Mouse (Mus musculus) v-Abl transformed pro-B cells (cell line): ENCODE measurements around the gene Mylip.

Experiments used
- in situ Hi-C, 2 experiments: fragments of 400-800 bp; cut with MboI; formaldehyde crosslinking; loops; one replicate each; pipeline ENCODE4 v1.15.1; 2025; ENCODE audit not compliant: unreplicated experiment in 2 of 2

The Mylip gene

GRCm38 (mm10) chr13:45390312-45390961 lies 895 bp downstream of the Mylip start:
- in situ Hi-C loops = loop anchor here (5.0 to 10.0 kb wide), 4 partner anchors 52 to 358 kb away; no protein-coding TSS in a partner anchor

GRCm38 (mm10) chr13:45390962-45391853 lies 1.7 kb downstream of the Mylip start:
- in situ Hi-C loops = loop anchor here (5.0 to 10.0 kb wide), 4 partner anchors 51 to 359 kb away; no protein-coding TSS in a partner anchor

GRCm38 (mm10) chr13:45391854-45392454 lies 2.4 kb downstream of the Mylip start:
- in situ Hi-C loops = loop anchor here (5.0 to 10.0 kb wide), 4 partner anchors 50 to 360 kb away; no protein-coding TSS in a partner anchor

DNA sequence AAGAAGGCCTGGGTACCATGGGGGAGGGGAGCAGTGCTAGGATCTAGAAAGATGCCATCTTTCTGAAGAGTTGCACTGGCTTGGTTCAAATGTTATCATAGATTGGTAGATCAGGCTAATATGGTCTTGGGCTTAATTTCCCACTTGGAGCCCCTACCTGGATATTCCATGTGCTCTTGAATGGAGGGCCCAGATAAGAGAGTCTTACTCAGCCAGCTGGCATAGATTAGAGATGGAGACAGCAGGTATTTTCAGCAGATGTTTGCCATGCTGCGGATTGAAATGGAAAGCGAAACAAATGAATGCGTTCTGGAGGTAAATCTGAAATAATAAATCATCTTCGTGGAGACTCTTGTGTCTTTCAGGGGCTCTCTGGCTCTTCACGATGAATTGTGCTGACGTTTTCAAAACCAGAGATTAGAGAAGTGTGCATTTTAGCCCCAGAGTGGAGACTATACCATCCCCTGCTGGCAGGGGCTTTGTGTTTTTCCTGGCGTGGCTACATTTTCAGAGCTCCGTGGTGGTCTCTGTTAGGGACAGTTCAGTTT lies 4.8 kb downstream of the Mylip start:
- in situ Hi-C loops = loop anchor here (5.0 to 10.0 kb wide), 4 partner anchors 48 to 362 kb away; no protein-coding TSS in a partner anchor

DNA sequence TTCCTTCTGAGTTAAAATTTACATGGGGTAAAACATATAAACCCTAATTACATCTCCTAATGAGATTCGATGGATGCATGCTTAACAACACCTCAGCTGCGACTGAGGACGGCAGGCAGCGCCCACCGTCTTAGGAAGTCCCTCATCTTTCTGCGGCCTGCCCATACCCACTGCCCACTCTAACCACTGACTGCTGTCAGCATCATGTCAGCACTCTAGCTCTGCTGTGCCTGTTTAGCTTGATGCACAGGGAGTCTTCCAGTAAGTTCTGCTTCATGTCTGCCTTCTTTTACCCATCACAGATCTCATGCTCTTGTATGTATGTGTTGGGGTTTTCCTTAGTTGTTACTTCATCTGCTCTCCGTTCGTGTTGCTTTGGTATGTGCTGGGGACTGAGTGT lies 7.2 kb downstream of the Mylip start:
- in situ Hi-C loops = loop anchor here in 1 of 2 experiments (10.0 kb wide), 1 partner anchor 48 kb away; no protein-coding TSS in a partner anchor

DNA sequence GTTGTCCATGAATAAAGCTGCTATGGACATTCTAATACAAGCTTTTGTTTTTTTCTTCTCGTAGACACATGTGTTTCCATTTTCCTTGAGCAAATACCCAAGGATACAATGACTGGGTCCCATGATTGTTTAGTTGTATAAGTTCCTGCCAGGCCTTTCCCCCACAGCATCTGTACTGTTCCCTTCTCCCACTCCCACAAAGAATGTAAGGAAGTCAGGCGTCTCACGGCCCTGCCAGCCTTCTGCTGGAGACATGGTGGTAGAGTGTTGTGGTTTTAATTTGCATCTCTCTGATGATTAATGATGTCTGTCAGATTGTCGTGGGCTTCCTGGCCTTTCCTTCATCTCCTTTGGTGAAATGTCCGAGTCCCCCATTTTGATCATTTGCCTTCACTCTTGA lies 7.7 kb downstream of the Mylip start:
- in situ Hi-C loops = loop anchor here in 1 of 2 experiments (10.0 kb wide), 1 partner anchor 48 kb away; no protein-coding TSS in a partner anchor

DNA sequence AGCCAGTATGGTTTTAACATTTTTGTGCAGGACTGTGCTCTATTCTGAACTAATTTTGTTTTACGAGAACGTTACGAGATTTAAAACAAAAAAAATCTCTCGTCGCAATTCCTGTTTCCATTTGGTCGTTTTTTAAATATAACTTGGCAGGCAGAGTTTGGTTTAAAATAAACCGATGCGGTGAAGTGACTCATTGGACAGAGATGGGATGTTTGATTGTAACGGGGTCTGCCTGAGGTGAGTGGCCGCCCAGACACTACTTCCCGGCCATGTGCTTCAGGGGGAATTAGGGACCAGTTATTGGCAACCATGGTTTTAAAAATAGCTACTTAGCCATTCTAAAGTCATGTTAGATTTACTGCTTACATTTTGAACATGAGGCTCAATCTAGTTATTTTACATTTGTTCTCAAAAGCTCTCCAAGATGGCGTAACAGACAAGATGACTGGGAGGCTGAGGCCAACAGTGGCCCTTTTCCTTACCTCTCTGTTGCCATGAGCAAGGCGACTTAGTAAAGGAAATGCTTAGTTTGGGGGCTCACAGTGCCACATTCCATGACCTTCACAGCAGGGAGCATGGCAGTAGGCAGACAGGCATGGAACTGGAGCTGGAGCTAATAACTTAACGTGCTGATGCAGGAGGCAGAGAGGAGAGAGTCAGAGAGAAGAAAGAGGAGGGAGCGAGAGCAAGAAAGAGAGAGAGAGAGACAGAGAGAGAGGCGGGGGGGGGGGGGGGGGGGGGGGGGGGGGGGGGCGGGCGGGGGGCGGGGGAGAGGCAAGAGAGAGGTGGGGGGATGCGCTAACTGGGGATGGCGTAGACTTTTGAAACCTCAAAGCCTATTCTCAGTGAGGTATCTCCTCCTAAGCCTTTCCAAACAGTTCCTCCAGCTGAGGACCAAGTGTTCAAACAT lies 8.6 kb downstream of the Mylip start:
- in situ Hi-C loops = loop anchor here in 1 of 2 experiments (10.0 kb wide), 1 partner anchor 47 kb away; no protein-coding TSS in a partner anchor

- in situ Hi-C loops = no loop called here
These were observed 11.2 kb downstream of the Mylip start for GRCm38 (mm10) chr13:45400700-45401099.

DNA sequence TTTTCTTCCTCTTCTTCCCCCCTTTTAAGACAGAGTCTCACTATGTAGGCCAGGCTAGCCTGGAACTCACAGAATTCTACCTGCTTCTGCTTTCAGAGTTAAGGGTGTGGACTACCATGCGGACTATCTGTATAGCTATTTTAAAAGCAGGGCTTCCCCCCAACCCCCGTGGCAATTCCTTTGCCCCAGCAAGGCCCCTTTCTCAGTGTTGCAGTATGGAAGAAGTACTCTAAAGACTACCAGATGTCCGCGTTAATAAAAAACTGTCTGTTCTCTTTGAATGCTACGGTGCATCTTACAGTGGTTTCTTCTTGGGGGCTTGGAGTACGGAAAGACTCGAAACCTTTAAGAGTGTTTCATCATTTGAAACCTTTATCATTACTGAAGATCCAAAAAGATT lies 12.3 kb downstream of the Mylip start:
- in situ Hi-C loops = no loop called here

- in situ Hi-C loops = no loop called here
These were observed 12.9 kb downstream of the Mylip start for GRCm38 (mm10) chr13:45402316-45403039.

DNA sequence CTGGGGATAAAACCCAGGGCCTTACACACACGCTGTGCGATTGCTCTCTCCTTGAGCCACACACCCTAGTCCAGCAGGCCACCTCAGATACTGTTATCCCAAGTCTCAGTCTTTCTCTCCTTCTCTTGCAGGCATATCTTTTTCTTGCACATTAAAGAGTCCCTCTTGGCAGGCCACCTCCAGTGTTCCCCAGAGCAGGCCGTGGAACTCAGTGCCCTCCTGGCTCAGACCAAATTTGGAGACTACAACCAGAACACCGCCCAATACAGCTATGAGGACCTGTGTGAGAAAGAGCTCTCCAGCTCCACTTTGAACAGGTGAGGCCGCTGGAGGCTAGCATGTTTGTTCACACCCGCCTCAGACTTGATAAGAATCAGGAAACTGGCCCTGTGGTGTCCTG lies 14.7 kb downstream of the Mylip start:
- in situ Hi-C loops = no loop called here

- in situ Hi-C loops = no loop called here
These were observed 15.8 kb downstream of the Mylip start for GRCm38 (mm10) chr13:45405194-45405810.

GRCm38 (mm10) chr13:45406289-45406688 lies 16.7 kb downstream of the Mylip start:
- in situ Hi-C loops = no loop called here

- in situ Hi-C loops = no loop called here
These were observed 17.2 kb downstream of the Mylip start for GRCm38 (mm10) chr13:45406703-45407102.

DNA sequence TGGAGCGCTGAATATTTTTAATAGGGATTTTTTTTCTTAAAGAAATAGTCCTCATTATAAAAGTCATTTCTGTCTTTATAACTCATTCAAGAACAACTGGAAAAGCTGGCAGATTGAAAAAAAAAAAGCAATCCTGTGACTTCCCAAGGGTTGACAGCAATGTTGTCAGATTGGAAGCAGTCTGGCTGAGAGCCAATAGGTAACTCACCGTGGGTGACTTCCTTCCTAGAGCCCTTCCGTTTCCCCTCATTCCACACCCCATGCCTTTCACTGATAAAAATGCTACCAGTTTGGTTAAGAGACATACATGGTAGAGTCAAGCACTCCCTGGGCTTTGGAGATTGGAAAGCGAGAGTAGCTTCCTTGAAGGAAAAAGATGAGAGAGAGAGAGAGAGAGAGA lies 21.4 kb downstream of the Mylip start:
- in situ Hi-C loops = loop anchor here in 1 of 2 experiments (10.0 kb wide), 1 partner anchor 64 kb away; no protein-coding TSS in a partner anchor

DNA sequence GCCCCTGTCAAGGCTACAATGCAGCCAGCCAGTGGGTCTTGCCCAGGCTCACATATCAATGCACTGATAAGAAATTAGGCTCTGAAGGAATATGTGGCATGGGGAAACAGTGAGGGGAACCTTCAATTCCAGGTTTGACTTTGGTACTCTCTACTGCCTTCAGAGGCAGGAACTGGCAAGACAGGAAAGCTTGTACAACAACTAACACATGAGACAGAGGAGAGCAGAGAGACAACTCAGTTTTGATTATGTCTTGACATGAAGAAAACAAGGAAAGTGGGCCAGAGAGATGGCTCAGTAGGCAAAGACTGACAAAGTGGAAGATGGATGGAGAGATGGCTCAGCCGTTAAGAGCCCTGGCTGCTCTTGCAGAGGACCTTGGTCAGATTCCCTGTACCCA lies 23.5 kb downstream of the Mylip start:
- in situ Hi-C loops = loop anchor here in 1 of 2 experiments (10.0 kb wide), 1 partner anchor 62 kb away; no protein-coding TSS in a partner anchor

- in situ Hi-C loops = loop anchor here in 1 of 2 experiments (10.0 kb wide), 1 partner anchor 61 kb away; no protein-coding TSS in a partner anchor
These were observed 24.5 kb downstream of the Mylip start for GRCm38 (mm10) chr13:45414031-45414430.

- in situ Hi-C loops = loop anchor here in 1 of 2 experiments (10.0 kb wide), 1 partner anchor 58 kb away; no protein-coding TSS in a partner anchor
These were observed 27.1 kb downstream of the Mylip start for GRCm38 (mm10) chr13:45416621-45417057.
